Mouse (Mus musculus) embryonic facial prominence, embryonic 14.5 days (tissue): ENCODE measurements at regions not wholly inside any gene's neighbourhood (a gene's known extent, or its start where the extent isn't known, plus 50 kb on each side); places are given as distances from the start of the nearest gene placed in this dataset.

Experiments used
- ATAC-seq: fragments of 200-750 bp; cut with Nextera tagmentation; 2 replicates; pipeline ENCODE4 v1.8.0; 2017; ENCODE audit warnings: low read depth, moderate number of reproducible peaks, moderate TSS enrichment
- DNase-seq: peaks from one replicate; pipeline ENCODE4 v3.0.0-alpha.2; 2015; ENCODE audit warnings: low spot score
- H3K27ac ChIP-seq: fragments of 300-500 bp; sonication (generic); replicated peaks from 2 replicates; pipeline ENCODE4 v1.5.1; 2014; ENCODE audit warnings: low read depth, mild to moderate bottlenecking, low read length, moderate library complexity
- H3K27me3 ChIP-seq: fragments of 300-500 bp; sonication (generic); replicated peaks from 2 replicates; pipeline ENCODE4 v1.6.1; 2014; ENCODE audit warnings: low read length; ENCODE audit not compliant: control insufficient read depth, insufficient read depth
- H3K36me3 ChIP-seq: fragments of 300-500 bp; sonication (generic); 2 replicates; pipeline ENCODE4 v1.6.1; 2014; ENCODE audit warnings: low read length, mixed read lengths; ENCODE audit not compliant: control insufficient read depth, insufficient read depth
- H3K4me1 ChIP-seq: fragments of 300-500 bp; sonication (generic); 2 replicates; pipeline ENCODE4 v1.6.1; 2014; ENCODE audit warnings: antibody characterized with exemption, low read length; ENCODE audit not compliant: control insufficient read depth, insufficient read depth
- H3K4me2 ChIP-seq: fragments of 300-500 bp; sonication (generic); 2 replicates; pipeline ENCODE4 v1.6.1; 2014; ENCODE audit warnings: low read depth, mild to moderate bottlenecking, low read length, moderate library complexity, mixed read lengths
- H3K4me3 ChIP-seq: fragments of 300-500 bp; sonication (generic); 2 replicates; pipeline ENCODE4 v1.5.1; 2014; ENCODE audit warnings: low read depth, mild to moderate bottlenecking, low read length
- H3K9ac ChIP-seq: fragments of 300-500 bp; sonication (generic); 2 replicates; pipeline ENCODE4 v1.6.1; 2014; ENCODE audit warnings: low read depth, mild to moderate bottlenecking, low read length, moderate library complexity, mixed read lengths
- H3K9me3 ChIP-seq: fragments of 300-500 bp; sonication (generic); 2 replicates; pipeline ENCODE4 v1.6.1; 2016; ENCODE audit warnings: low read length; ENCODE audit not compliant: control insufficient read depth
- WGBS: fragments of 180-500 bp; shearing (Covaris S2); extraction: QIAGEN DNeasy Blood & Tissue Kit; methylation state at CpG from one replicate; pipeline ENCODE4 v1.1.7; 2014; 5-methylcytosine and 5-hydroxymethylcytosine counted together

- no peak overlapping the region for H3K27ac ChIP-seq
- H3K27me3 ChIP-seq = no peaks in the 10 kb centered on the region
- H3K9me3 ChIP-seq = no peaks in the 10 kb centered on the region
- no peaks in the 10 kb centered on the region for H3K36me3 ChIP-seq
- no peak overlapping the region for H3K9ac ChIP-seq
- H3K4me3 ChIP-seq = no peak overlapping the region
- ATAC-seq (no peak), DNase-seq (no peak)
- H3K4me1 ChIP-seq = no peaks in the 10 kb centered on the region
- WGBS = 81% methylated on average over 8 of the region's 8 CpGs
- no peak overlapping the region for H3K4me2 ChIP-seq
Measured at GRCm38 (mm10) chr6:47647876-47648275, 52.7 kb upstream of the Ezh2 start.

GRCm38 (mm10) chr6:47646731-47647567 is 51.8 kb upstream of the Ezh2 start:
- ATAC-seq (no peak), DNase-seq (no peak)
- Histone ChIP-seq H3K27me3 (no peaks in the 10 kb centered on the region), H3K9ac (no peak overlapping the region), H3K4me1 (no peaks in the 10 kb centered on the region), H3K4me2 (no peak overlapping the region), H3K4me3 (no peak overlapping the region), H3K36me3 (no peaks in the 10 kb centered on the region), H3K9me3 (no peaks in the 10 kb centered on the region), H3K27ac (no peak overlapping the region)
- WGBS = 68% methylated on average over 14 of the region's 14 CpGs

- no peaks in the 10 kb centered on the region for H3K27me3 ChIP-seq
- 53% methylated on average over 1 of the region's 1 CpGs for WGBS
- no peak overlapping the region for H3K27ac ChIP-seq
- no peaks in the 10 kb centered on the region for H3K4me1 ChIP-seq
- ATAC-seq (no peak), DNase-seq (no peak)
- H3K9me3 ChIP-seq = no peaks in the 10 kb centered on the region
- no peaks in the 10 kb centered on the region for H3K36me3 ChIP-seq
- no peak overlapping the region for H3K4me3 ChIP-seq
- H3K4me2 ChIP-seq = no peak overlapping the region
- H3K9ac ChIP-seq = no peak overlapping the region
Measured at GRCm38 (mm10) chr6:47646022-47646421, 50.9 kb upstream of the Ezh2 start.
